Mouse (Mus musculus) kidney, postnatal 0 days (tissue): ENCODE data around the gene Atp6v1g1. TPM values are rescaled to one million over a fixed set of nuclear protein-coding genes. Genes with fewer than 3 reads are reported as not detected.

Source experiments
- ATAC-seq: fragments of 200-750 bp; cut with Nextera tagmentation; replicated peaks from 2 replicates; pipeline ENCODE4 v1.8.0; 2017; ENCODE audit warnings: low read depth, moderate number of reproducible peaks, moderate TSS enrichment, moderate library complexity; ENCODE audit not compliant: low FRiP score
- DNase-seq: peaks from one replicate; pipeline ENCODE4 v3.0.0-alpha.2; 2016; ENCODE audit warnings: low spot score
- H3K27ac ChIP-seq: fragments of 300-500 bp; sonication (generic); 2 replicates; pipeline ENCODE4 v1.5.1; 2014; ENCODE audit warnings: mild to moderate bottlenecking
- H3K27me3 ChIP-seq: fragments of 300-500 bp; sonication (generic); 2 replicates; pipeline ENCODE4 v1.6.1; 2014; ENCODE audit warnings: low read length, mixed read lengths; ENCODE audit not compliant: insufficient read depth
- H3K36me3 ChIP-seq: fragments of 300-500 bp; sonication (generic); 2 replicates; pipeline ENCODE4 v1.6.1; 2014; ENCODE audit warnings: low read length, mixed read lengths; ENCODE audit not compliant: insufficient read depth
- H3K4me1 ChIP-seq: fragments of 300-500 bp; sonication (generic); replicated peaks from 2 replicates; pipeline ENCODE4 v1.6.1; 2014; ENCODE audit warnings: antibody characterized with exemption, low read length, mixed read lengths; ENCODE audit not compliant: insufficient read depth
- H3K4me2 ChIP-seq: fragments of 300-500 bp; sonication (generic); 2 replicates; pipeline ENCODE4 v1.6.1; 2014; ENCODE audit warnings: mild to moderate bottlenecking, low read length, moderate library complexity, mixed read lengths
- H3K4me3 ChIP-seq: fragments of 300-500 bp; sonication (generic); replicated peaks from 2 replicates; pipeline ENCODE4 v1.5.1; 2014; ENCODE audit warnings: low read depth, low read length
- H3K9ac ChIP-seq: fragments of 300-500 bp; sonication (generic); 2 replicates; pipeline ENCODE4 v1.6.1; 2014; ENCODE audit warnings: low read depth, low read length
- H3K9me3 ChIP-seq: fragments of 300-500 bp; sonication (generic); replicated peaks from 2 replicates; pipeline ENCODE4 v1.6.1; 2016; ENCODE audit warnings: low read length, inconsistent platforms, mixed read lengths
- CTCF ChIP-seq: IDR thresholded peaks from 2 replicates; pipeline ENCODE4 v1.5.1; 2016; ENCODE audit warnings: antibody characterized with exemption, low read depth, mild to moderate bottlenecking, moderate library complexity
- WGBS: fragments of 180-500 bp; shearing (Covaris S2); extraction: QIAGEN DNeasy Blood & Tissue Kit; methylation state at CpG from one replicate; pipeline ENCODE4 v1.1.7; 2014; 5-methylcytosine and 5-hydroxymethylcytosine counted together
- polyA plus RNA-seq: library from polyadenylated mRNA; unstranded; fragments of >200 nt; fragmentation: Nextera tagmentation; extraction: Ambion mirVana; gene quantifications from 2 replicates; pipeline ENCODE4 v1.2.1, GENCODE M21; 2015

Atp6v1g1 gene
- polyA plus RNA-seq, 1 experiment from 2014 or later: 405 TPM

DNA sequence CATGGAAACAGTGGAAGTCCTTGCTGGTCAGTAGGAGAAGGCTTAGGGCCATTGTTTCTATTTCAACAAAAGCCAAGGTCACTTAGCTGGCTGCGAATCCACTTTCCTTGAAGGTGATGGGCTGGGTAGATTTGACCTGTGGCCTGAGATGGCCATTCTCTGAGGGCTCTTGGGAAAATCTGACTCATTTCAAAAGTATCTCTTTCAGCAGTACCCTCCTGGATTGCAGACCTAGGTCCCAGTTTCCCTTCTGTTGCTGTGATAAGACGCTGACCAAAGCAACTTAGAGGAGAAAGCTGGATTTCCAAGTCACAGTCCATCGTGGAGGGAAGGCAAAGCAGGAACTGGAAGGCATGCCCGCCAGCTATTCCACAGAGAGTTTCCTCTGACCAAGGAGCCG, 40.6 kb upstream of the Atp6v1g1 start:
- H3K27ac ChIP-seq: no peak overlapping the region
- 62% methylated on average over 5 of the region's 5 CpGs for WGBS
- H3K9ac ChIP-seq: no peak overlapping the region
- H3K4me2 ChIP-seq: no peak overlapping the region
- no peaks in the 10 kb centered on the region for H3K36me3 ChIP-seq
- no peaks in the 10 kb centered on the region for H3K27me3 ChIP-seq
- no peak for TF ChIP-seq CTCF
- H3K4me3 ChIP-seq: no peak overlapping the region
- DNase-seq (no peak), ATAC-seq (no peak)
- no peaks in the 10 kb centered on the region for H3K4me1 ChIP-seq
- no peaks in the 10 kb centered on the region for H3K9me3 ChIP-seq

DNA sequence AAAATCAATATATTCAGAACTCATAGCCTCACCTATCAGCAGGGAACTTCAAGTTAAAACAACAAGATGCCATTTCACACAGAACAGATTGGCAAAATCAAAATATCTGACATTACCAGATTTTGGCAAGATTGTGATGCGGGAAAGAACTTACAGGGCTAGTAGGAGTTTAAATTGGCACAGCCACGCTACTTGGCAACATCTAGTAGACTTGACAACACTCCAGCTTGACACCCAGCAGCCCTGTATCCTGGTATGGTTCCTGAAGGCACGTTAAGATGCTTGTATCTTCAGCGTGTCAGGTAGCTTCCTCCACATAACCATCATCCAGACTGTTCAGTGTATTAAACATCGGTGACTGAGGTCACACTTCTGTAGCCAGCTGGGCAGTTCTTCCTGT, 37.1 kb upstream of the Atp6v1g1 start:
- H3K4me3 ChIP-seq: no peak overlapping the region
- no peaks in the 10 kb centered on the region for H3K36me3 ChIP-seq
- H3K4me2 ChIP-seq: no peak overlapping the region
- TF ChIP-seq CTCF: no peak
- no peak overlapping the region for H3K9ac ChIP-seq
- 74% methylated on average over 5 of the region's 5 CpGs for WGBS
- H3K27ac ChIP-seq: no peak overlapping the region
- DNase-seq (no peak), ATAC-seq (no peak)
- H3K27me3 ChIP-seq: no peaks in the 10 kb centered on the region
- no peaks in the 10 kb centered on the region for H3K4me1 ChIP-seq
- no peaks in the 10 kb centered on the region for H3K9me3 ChIP-seq

DNA sequence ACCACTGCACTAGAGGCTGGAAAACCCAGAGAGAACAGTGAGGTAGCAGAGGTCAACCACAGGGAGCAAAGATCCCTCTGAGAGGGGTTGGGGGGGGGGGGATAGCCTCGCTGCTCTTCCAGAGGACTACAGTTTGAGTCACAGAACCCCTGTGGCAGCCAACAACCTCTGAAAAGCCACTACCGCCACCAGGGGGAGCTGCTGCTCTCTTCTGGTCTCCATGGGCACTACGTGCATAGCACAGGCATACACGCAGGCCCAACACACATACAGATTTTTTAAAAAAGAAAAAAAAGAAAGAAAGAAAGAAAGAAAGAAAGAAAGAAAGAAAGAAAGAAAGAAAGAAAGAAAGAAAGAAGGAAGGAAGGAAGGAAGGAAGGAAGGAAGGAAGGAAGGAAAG, 36.3 kb upstream of the Atp6v1g1 start:
- H3K4me1 ChIP-seq: no peaks in the 10 kb centered on the region
- H3K36me3 ChIP-seq: no peaks in the 10 kb centered on the region
- no peaks in the 10 kb centered on the region for H3K27me3 ChIP-seq
- 25% methylated on average over 4 of the region's 4 CpGs for WGBS
- peak; percentile 74 for TF ChIP-seq CTCF
- ATAC-seq (no peak), DNase-seq (peak; percentile 70)
- no peak overlapping the region for H3K4me3 ChIP-seq
- no peak overlapping the region for H3K4me2 ChIP-seq
- H3K9ac ChIP-seq: no peak overlapping the region
- H3K27ac ChIP-seq: no peak overlapping the region
- H3K9me3 ChIP-seq: no peaks in the 10 kb centered on the region

DNA sequence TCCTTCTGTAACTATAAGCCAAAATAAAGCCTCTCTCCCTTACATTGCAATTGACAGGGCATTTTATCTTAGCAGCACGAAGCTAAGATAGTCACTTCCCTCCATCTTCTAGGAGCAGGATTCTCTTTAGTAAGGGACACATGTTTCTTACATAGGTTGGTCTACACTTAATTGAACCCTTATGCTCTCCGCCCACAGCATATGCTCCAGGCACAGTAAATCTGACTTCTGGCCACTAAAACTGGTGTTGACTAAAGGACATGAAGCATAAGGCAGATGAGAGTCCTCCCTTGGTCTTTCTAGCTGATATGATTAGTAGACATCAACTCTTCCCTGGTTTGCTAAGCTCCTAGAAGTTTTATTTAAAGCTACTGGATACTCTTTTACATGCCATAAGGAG, 31.7 kb upstream of the Atp6v1g1 start:
- ATAC-seq (no peak), DNase-seq (no peak)
- Histone ChIP-seq H3K9me3 (no peaks in the 10 kb centered on the region), H3K36me3 (no peaks in the 10 kb centered on the region), H3K4me2 (no peak overlapping the region), H3K4me1 (no peaks in the 10 kb centered on the region), H3K9ac (no peak overlapping the region), H3K27ac (no peak overlapping the region), H3K27me3 (no peaks in the 10 kb centered on the region), H3K4me3 (no peak overlapping the region)
- 89% methylated on average over 2 of the region's 2 CpGs for WGBS
- no peak for TF ChIP-seq CTCF

DNA sequence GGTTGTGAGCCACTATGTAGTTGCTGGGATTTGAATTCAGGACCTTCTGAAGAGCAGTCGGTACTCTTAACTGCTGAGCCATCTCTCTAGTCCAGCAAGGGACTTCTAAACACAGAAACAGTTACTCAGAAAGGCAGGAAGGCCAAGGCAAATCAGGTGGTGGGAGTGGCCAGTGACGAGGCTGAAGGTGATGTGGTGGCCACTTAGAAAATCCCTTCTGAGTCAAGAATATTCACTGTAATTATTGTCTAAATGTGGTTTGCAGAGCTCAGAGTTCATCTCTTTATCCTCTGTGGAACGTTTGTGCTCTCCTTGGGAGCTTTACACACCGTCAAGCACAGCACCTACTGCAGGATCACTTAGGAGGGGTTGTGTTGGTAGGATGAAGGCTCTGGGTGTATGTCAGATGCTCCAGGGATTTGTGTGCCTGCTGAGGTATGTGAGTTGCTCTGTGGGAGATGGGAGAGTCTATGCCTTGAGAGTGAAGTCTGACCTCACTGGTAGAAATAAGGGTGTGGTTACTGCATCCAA, 30.1 kb upstream of the Atp6v1g1 start:
- ATAC-seq (no peak), DNase-seq (no peak)
- no peak overlapping the region for H3K4me2 ChIP-seq
- no peak overlapping the region for H3K27ac ChIP-seq
- no peaks in the 10 kb centered on the region for H3K27me3 ChIP-seq
- WGBS: 58% methylated on average over 4 of the region's 4 CpGs
- no peaks in the 10 kb centered on the region for H3K4me1 ChIP-seq
- H3K9ac ChIP-seq: no peak overlapping the region
- H3K36me3 ChIP-seq: no peaks in the 10 kb centered on the region
- TF ChIP-seq CTCF: no peak
- H3K4me3 ChIP-seq: no peak overlapping the region
- H3K9me3 ChIP-seq: no peaks in the 10 kb centered on the region

DNA sequence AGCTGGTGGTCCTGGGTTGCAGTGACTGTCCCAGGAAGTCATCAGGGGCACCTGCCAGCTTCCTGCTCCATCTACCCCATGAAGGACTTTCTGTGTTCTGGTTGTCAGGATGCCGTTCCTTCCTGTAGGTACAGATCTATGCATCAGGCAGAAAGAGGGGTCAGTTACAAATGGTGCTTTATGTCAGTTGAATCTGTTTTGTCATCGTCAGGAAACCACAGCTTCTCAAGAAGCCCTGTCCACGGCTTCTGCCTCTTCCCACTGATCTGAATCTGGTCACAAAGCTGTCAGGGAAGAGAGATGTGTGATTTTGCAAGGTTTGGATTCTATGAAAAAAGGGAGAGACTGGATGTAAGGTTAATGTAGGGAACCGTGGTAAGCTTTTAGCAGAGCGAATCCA, 29.6 kb upstream of the Atp6v1g1 start:
- ATAC-seq: no peak
- Histone ChIP-seq H3K9me3 (no peaks in the 10 kb centered on the region), H3K27ac (no peak overlapping the region), H3K9ac (no peak overlapping the region), H3K4me3 (no peak overlapping the region), H3K36me3 (no peaks in the 10 kb centered on the region), H3K4me2 (no peak overlapping the region), H3K4me1 (no peaks in the 10 kb centered on the region), H3K27me3 (no peaks in the 10 kb centered on the region)
- no peak for DNase-seq
- TF ChIP-seq CTCF: no peak
- 75% methylated on average over 5 of the region's 5 CpGs for WGBS

DNA sequence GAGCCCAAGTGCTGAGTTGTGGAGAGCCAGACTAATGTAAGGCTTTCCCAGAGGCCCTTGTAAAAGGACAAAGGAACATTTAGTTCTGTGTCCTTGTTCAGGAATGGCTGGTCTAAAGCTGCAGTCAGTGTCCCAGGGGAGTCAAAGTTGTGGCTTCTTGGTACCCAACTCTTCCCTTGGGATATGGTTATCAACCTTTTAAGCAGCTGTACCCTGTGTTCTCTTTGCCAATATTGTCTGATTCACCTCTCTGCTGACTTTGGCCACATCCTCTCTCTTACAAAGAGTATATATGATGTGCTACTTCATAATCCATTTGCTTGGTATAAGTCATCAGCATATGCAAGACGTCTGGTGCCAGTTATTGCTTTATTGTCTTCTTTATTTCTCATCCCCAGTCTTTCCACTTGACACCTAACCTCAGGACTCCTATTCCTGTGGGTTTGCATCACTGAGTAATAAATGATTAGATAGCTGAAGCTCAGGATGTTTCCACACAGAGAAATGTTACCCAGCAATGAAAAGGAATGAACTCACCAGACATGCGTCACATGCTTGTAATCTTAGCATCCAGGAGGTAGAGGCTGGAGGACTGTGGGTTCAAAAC, 22.7 kb upstream of the Atp6v1g1 start:
- no peaks in the 10 kb centered on the region for H3K9me3 ChIP-seq
- no peak overlapping the region for H3K27ac ChIP-seq
- no peak for ATAC-seq
- no peak overlapping the region for H3K9ac ChIP-seq
- no peaks in the 10 kb centered on the region for H3K36me3 ChIP-seq
- 70% methylated on average over 2 of the region's 2 CpGs for WGBS
- TF ChIP-seq CTCF: no peak
- no peaks in the 10 kb centered on the region for H3K27me3 ChIP-seq
- DNase-seq: no peak
- H3K4me3 ChIP-seq: no peak overlapping the region
- no peak overlapping the region for H3K4me2 ChIP-seq
- no peaks in the 10 kb centered on the region for H3K4me1 ChIP-seq
